Mouse (Mus musculus) kidney, adult 2 months (tissue): ENCODE measurements around the gene Olfr1367.

Experiments
- CTCF ChIP-seq: fragments of 200-500 bp; conservative IDR thresholded peaks from 2 replicates; pipeline ENCODE4 v1.5.1; 2011; ENCODE audit warnings: low read depth, mild to moderate bottlenecking, control low read depth, low read length, moderate library complexity, mixed read lengths; ENCODE audit not compliant: insufficient read depth, insufficient read length
- POLR2A ChIP-seq: fragments of 200-500 bp; IDR thresholded peaks from one replicate; pipeline ENCODE4 v1.6.1; 2011; ENCODE audit warnings: low read depth, low read length, control low read depth

- no peak for TF ChIP-seq POLR2A
- TF ChIP-seq CTCF = no peak
Measured at GRCm38 (mm10) chr13:21298557-21298956, 48.2 kb upstream of the Olfr1367 start.
